Mouse (Mus musculus) adrenal gland, adult 2 months (tissue): ENCODE data around the gene M6pr. TPM values are rescaled to one million over a fixed set of nuclear protein-coding genes. Genes with fewer than 3 reads are reported as not detected.
"Not testable (repeated sequence)": the region's sequence is repeated elsewhere in the genome, so short reads cannot be mapped to it uniquely, and the experiment has no call there.

Experiments used
- DNase-seq: peaks from one replicate; pipeline ENCODE4 v3.0.0; 2021
- polyA plus RNA-seq: library from polyadenylated mRNA; depleted of rRNA; stranded (reverse); fragments of >200 nt; gene quantifications from 2 replicates; pipeline ENCODE4 v1.2.3, GENCODE M21; 2012; rRNA removed
- total RNA-seq, 2 experiments: library from RNA; stranded (reverse); gene quantifications; 2 replicates each; pipeline ENCODE4 v1.2.3; 2021

The M6pr gene
- total and polyA plus RNA-seq, 3 experiments: 41.9 to 173 (median 159) TPM

GRCm38 (mm10) chr6:122342125-122342524, 33.6 kb downstream of the M6pr start:
- DNase-seq: no peak

DNA sequence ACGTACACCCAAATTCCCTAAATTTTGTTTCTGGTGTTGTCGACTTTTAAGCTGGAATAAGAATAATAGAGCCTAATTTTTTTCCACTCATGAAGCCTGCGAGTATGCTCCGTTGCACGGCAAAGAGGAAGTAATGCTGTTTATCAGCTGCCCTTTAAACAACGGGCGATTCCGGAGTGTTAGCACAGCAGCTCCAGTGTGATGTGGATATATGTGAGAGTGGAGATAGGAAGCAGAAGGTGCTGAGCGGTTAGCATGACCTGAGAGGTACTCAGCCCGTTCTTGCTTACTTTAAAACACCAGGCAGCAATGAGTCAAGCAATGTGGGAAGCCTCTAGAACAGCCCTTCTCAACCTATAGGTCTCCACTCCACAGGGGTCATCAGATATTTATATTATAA, 35.2 kb downstream of the M6pr start:
- DNase-seq: no peak

- no peak for DNase-seq
Observed at GRCm38 (mm10) chr6:122344386-122345116, 36.0 kb downstream of the M6pr start.

- DNase-seq: no peak
Observed at GRCm38 (mm10) chr6:122345731-122346130, 37.2 kb downstream of the M6pr start.

- no peak for DNase-seq
Observed at GRCm38 (mm10) chr6:122346399-122346798, 37.9 kb downstream of the M6pr start.

GRCm38 (mm10) chr6:122347326-122347725, 38.8 kb downstream of the M6pr start:
- DNase-seq: not testable (repeated sequence)

DNA sequence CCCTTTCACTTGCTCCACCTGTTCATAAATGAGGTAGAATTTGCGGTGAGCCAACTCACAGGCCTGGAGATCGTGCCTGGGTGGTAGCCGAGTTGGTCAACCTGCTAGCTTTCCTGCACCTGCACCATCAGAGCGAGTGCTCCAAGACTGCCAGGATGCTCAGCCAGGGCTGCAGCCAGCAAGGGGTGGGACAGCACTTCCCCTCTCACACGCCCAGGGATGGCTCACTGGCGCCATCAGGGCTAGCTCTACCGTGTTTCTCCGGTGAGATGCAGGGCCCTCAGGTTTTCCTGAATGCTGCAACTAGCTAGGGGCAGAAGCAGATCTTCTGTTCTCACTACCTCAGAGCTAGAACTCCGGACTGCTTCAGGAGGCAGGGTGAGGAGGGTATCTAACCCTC, 47.4 kb downstream of the M6pr start:
- no peak for DNase-seq

DNA sequence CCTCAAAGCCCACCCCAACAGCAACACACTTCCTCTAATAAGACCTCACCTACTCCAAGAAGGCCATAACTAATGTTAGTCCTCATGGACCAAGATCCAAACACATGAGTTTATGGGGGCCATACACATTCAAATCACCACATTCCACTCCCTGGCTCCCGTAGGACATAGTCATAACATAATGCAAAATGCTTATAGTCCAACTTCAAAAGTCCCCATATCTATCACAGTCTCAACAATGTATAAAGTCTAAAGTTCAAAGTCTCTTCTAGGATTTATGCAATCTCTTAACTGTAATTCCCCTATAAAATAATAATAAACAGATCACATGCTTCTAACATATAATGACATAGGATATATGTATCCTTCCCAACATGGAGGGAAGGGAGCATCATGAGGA, 48.6 kb downstream of the M6pr start:
- no peak for DNase-seq

DNA sequence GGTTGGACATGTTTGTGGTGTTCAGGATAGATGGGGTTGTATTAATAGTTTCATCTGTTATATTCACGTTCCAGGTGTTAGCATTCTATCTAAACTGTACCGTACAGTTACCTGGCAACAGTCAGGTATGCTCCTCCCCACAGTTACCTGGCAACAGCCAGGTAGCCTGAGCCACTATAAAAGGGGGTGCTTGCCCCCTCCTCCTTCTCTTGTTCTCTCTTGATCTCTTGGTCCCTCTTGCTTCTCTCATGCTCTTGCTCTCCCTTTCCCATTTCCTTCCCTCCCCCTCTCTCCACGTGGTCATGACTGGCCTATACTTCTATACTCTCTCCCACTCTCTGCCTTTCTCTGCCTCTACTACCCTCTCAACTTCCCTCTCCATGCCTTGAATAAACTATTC, 57.2 kb downstream of the M6pr start:
- no peak for DNase-seq

- DNase-seq: no peak
Observed at GRCm38 (mm10) chr6:122366287-122366686, 57.8 kb downstream of the M6pr start.

DNA sequence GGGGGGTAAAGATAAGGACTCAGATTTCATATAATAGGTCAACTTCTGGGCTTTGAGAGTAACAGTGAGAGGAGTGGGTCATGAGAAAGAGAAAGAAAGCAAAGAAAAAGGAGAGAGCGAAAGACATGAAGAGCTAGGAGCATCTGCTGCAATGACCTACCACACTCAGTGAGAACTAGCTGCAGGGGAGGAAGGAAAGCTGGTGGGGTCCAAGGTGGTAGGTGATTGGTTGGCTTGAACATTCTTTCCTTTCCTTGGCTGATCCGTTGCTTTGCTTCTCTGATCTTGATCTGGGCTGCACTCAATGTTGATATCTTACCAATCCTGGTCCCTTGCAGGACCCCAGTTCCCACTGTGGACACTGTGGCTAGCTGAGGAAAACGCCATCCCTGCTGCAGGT, 58.5 kb downstream of the M6pr start:
- no peak for DNase-seq

Other genes starting within 250 kb of the M6pr start
- under 1 TPM in 1 of 2 experiments, not detected in 1; 0.28 TPM for gene Klrg1, start 25.8 kb upstream of the M6pr start, total RNA-seq
- gene Klrg1, start 25.8 kb upstream of the M6pr start, polyA plus RNA-seq: not detected in 2 replicates
- 10 to 100 TPM; 24.8 to 33.6 TPM for gene Phc1, start 31.8 kb downstream of the M6pr start, total RNA-seq
- gene Phc1, start 31.8 kb downstream of the M6pr start, polyA plus RNA-seq: 39.9 and 62.2 TPM in 2 replicates
- not detected for gene Rimklb, start 190.0 kb downstream of the M6pr start, total RNA-seq
- gene Rimklb, start 190.0 kb downstream of the M6pr start, polyA plus RNA-seq: 0.09 TPM in 1 of 2 replicates, not detected in the other
- 10 to 100 TPM; 15.5 to 22.6 TPM for gene Mfap5, start 197.1 kb downstream of the M6pr start, total RNA-seq
- 38.2 and 38.8 TPM in 2 replicates for gene Mfap5, start 197.1 kb downstream of the M6pr start, polyA plus RNA-seq
- not detected for gene Aicda, start 245.1 kb downstream of the M6pr start, total RNA-seq
- gene Aicda, start 245.1 kb downstream of the M6pr start, polyA plus RNA-seq: not detected in 2 replicates